Mouse (Mus musculus): Measurements from ENCODE around the gene Usp7. TPM values are rescaled to one million over a fixed set of nuclear protein-coding genes. Genes with fewer than 3 reads are reported as not detected.
A peak's percentile ranks its signal among the peaks of the same experiment; 100 is the strongest.

Usp7 gene
- polyA plus RNA-seq, 1 experiment from 2014 or later: 35.9 TPM

- H3K4me2 ChIP-seq (replicated peaks): no peak overlapping the region
- ATAC-seq (ENCODE audit: low FRiP score, low read depth): no peak
- no peaks in the 10 kb centered on the region for H3K4me1 ChIP-seq
- WGBS: 91% methylated on average over 7 of the region's 7 CpGs
- no peaks in the 10 kb centered on the region for H3K27me3 ChIP-seq
- H3K27ac ChIP-seq (replicated peaks): no peak overlapping the region
- no peaks in the 10 kb centered on the region for H3K9me3 ChIP-seq
- H3K36me3 ChIP-seq: peaks cover 84% of the 10 kb centered on the region
- H3K9ac ChIP-seq (replicated peaks): no peak overlapping the region
- H3K4me3 ChIP-seq: no peak overlapping the region
Measured at GRCm38 (mm10) chr16:8691206-8691605, 100.9 kb downstream of the Usp7 start.

- Histone ChIP-seq H3K27ac (replicated peaks) (no peak overlapping the region), H3K4me3 (no peak overlapping the region), H3K9me3 (no peaks in the 10 kb centered on the region), H3K9ac (replicated peaks) (no peak overlapping the region), H3K4me1 (no peaks in the 10 kb centered on the region), H3K36me3 (peaks cover 77% of the 10 kb centered on the region), H3K27me3 (no peaks in the 10 kb centered on the region), H3K4me2 (replicated peaks) (no peak overlapping the region)
- no peak for ATAC-seq (ENCODE audit: low FRiP score, low read depth)
- 91% methylated on average over 11 of the region's 11 CpGs for WGBS
Measured at GRCm38 (mm10) chr16:8689979-8690656, 102.0 kb downstream of the Usp7 start.

- Histone ChIP-seq H3K9ac (replicated peaks) (no peak overlapping the region), H3K27me3 (no peaks in the 10 kb centered on the region), H3K4me1 (no peaks in the 10 kb centered on the region), H3K4me3 (no peak overlapping the region), H3K27ac (replicated peaks) (no peak overlapping the region), H3K36me3 (peaks cover 58% of the 10 kb centered on the region), H3K9me3 (no peaks in the 10 kb centered on the region), H3K4me2 (replicated peaks) (no peak overlapping the region)
- no peak for ATAC-seq (ENCODE audit: low FRiP score, low read depth)
Measured at GRCm38 (mm10) chr16:8687559-8688112, 104.5 kb downstream of the Usp7 start.

- Histone ChIP-seq H3K9ac (replicated peaks) (no peak overlapping the region), H3K9me3 (no peaks in the 10 kb centered on the region), H3K4me2 (replicated peaks) (no peak overlapping the region), H3K27ac (replicated peaks) (0 out of 2 replicates have a peak overlapping the region, but pooled peaks have one; percentile 20), H3K4me1 (no peaks in the 10 kb centered on the region), H3K36me3 (peaks cover 52% of the 10 kb centered on the region), H3K4me3 (no peak overlapping the region), H3K27me3 (no peaks in the 10 kb centered on the region)
- 81% methylated on average over 11 of the region's 11 CpGs for WGBS
- ATAC-seq (ENCODE audit: low FRiP score, low read depth): no peak
Measured at GRCm38 (mm10) chr16:8686871-8687535, 105.1 kb downstream of the Usp7 start.

- 0 out of 2 replicates have a peak, but pooled peaks have one; percentile 42 for ATAC-seq (ENCODE audit: low FRiP score, low read depth)
- Histone ChIP-seq H3K4me3 (no peak overlapping the region), H3K36me3 (peaks cover 45% of the 10 kb centered on the region), H3K27ac (replicated peaks) (0 out of 2 replicates have a peak overlapping the region, but pooled peaks have one; percentile 20), H3K9me3 (no peaks in the 10 kb centered on the region), H3K4me2 (replicated peaks) (no peak overlapping the region), H3K27me3 (no peaks in the 10 kb centered on the region), H3K4me1 (no peaks in the 10 kb centered on the region), H3K9ac (replicated peaks) (no peak overlapping the region)
- 61% methylated on average over 7 of the region's 7 CpGs for WGBS
Measured at GRCm38 (mm10) chr16:8686121-8686870, 105.8 kb downstream of the Usp7 start.

- Histone ChIP-seq H3K27me3 (no peaks in the 10 kb centered on the region), H3K9ac (replicated peaks) (no peak overlapping the region), H3K4me1 (no peaks in the 10 kb centered on the region), H3K4me2 (replicated peaks) (no peak overlapping the region), H3K9me3 (no peaks in the 10 kb centered on the region), H3K36me3 (peaks cover 33% of the 10 kb centered on the region), H3K27ac (replicated peaks) (no peak overlapping the region), H3K4me3 (no peak overlapping the region)
- 79% methylated on average over 4 of the region's 4 CpGs for WGBS
- ATAC-seq (ENCODE audit: low FRiP score, low read depth): no peak
Measured at GRCm38 (mm10) chr16:8685087-8685486, 107.0 kb downstream of the Usp7 start.

- peaks cover 5% of the 10 kb centered on the region; the same call in 1 of the 2 replicates for H3K36me3 ChIP-seq
- no peak for ATAC-seq (ENCODE audit: low FRiP score, low read depth)
- H3K27ac ChIP-seq (replicated peaks): no peak within 1 kb of the TSS
- H3K4me1 ChIP-seq: no peaks in the 10 kb centered on the region
- H3K4me3 ChIP-seq: no peak within 1 kb of the TSS
- 0 out of 2 replicates have a peak, but pooled peaks cover 3% of the 10 kb centered on the region for H3K27me3 ChIP-seq
- no peak within 1 kb of the TSS for H3K4me2 ChIP-seq (replicated peaks)
- no peak within 1 kb of the TSS for H3K9ac ChIP-seq (replicated peaks)
- WGBS: 90% methylated on average over 5 of the region's 5 CpGs
- no peaks in the 10 kb centered on the region for H3K9me3 ChIP-seq
Measured at GRCm38 (mm10) chr16:8680470-8680869, 111.6 kb downstream of the Usp7 start, which contains the start of gene Gm5767. TSS of gene Gm5767 (plus strand) at chr16:8680770.

GRCm38 (mm10) chr16:8679780-8680179, 112.3 kb downstream of the Usp7 start:
- Histone ChIP-seq H3K27ac (replicated peaks) (no peak overlapping the region), H3K9me3 (no peaks in the 10 kb centered on the region), H3K9ac (replicated peaks) (no peak overlapping the region), H3K36me3 (peaks cover 5% of the 10 kb centered on the region; the same call in 1 of the 2 replicates), H3K4me3 (no peak overlapping the region), H3K27me3 (0 out of 2 replicates have a peak, but pooled peaks cover 3% of the 10 kb centered on the region), H3K4me2 (replicated peaks) (no peak overlapping the region), H3K4me1 (no peaks in the 10 kb centered on the region)
- no peak for ATAC-seq (ENCODE audit: low FRiP score, low read depth)
- WGBS: 82% methylated on average over 3 of the region's 3 CpGs

- H3K9me3 ChIP-seq: no peaks in the 10 kb centered on the region
- no peak overlapping the region for H3K4me3 ChIP-seq
- H3K27ac ChIP-seq (replicated peaks): no peak overlapping the region
- H3K36me3 ChIP-seq: no peaks in the 10 kb centered on the region
- H3K4me1 ChIP-seq: peaks cover 5% of the 10 kb centered on the region; the same call in 1 of the 2 replicates
- H3K27me3 ChIP-seq: peaks cover 11% of the 10 kb centered on the region
- H3K9ac ChIP-seq (replicated peaks): no peak overlapping the region
- no peak overlapping the region for H3K4me2 ChIP-seq (replicated peaks)
- WGBS: 87% methylated on average over 4 of the region's 4 CpGs
- no peak for ATAC-seq (ENCODE audit: low FRiP score, low read depth)
Measured at GRCm38 (mm10) chr16:8678676-8679075, 113.4 kb downstream of the Usp7 start.

GRCm38 (mm10) chr16:8678035-8678434, 114.1 kb downstream of the Usp7 start:
- no peak overlapping the region for H3K9ac ChIP-seq (replicated peaks)
- 54% methylated on average over 5 of the region's 5 CpGs for WGBS
- no peaks in the 10 kb centered on the region for H3K36me3 ChIP-seq
- no peak overlapping the region for H3K27ac ChIP-seq (replicated peaks)
- H3K27me3 ChIP-seq: peaks cover 17% of the 10 kb centered on the region
- H3K9me3 ChIP-seq: no peaks in the 10 kb centered on the region
- peaks cover 5% of the 10 kb centered on the region; the same call in 1 of the 2 replicates for H3K4me1 ChIP-seq
- H3K4me3 ChIP-seq: no peak overlapping the region
- no peak overlapping the region for H3K4me2 ChIP-seq (replicated peaks)
- ATAC-seq (ENCODE audit: low FRiP score, low read depth): no peak

- no peak overlapping the region for H3K9ac ChIP-seq (replicated peaks)
- ATAC-seq (ENCODE audit: low FRiP score, low read depth): no peak
Measured at GRCm38 (mm10) chr16:8676800-8677199, 115.3 kb downstream of the Usp7 start.

More at GRCm38 (mm10) chr16:8676800-8677199, 115.3 kb downstream of the Usp7 start:
- Histone ChIP-seq H3K27ac (replicated peaks) (no peak overlapping the region), H3K4me2 (replicated peaks) (no peak overlapping the region), H3K4me3 (no peak overlapping the region), H3K36me3 (no peaks in the 10 kb centered on the region), H3K27me3 (peaks cover 22% of the 10 kb centered on the region), H3K4me1 (peaks cover 5% of the 10 kb centered on the region; the same call in 1 of the 2 replicates), H3K9me3 (no peaks in the 10 kb centered on the region)
- 56% methylated on average over 4 of the region's 4 CpGs for WGBS

Data from midbrain, embryonic 12.5 days (tissue).